Mouse (Mus musculus): ENCODE results near the gene Rnf181.
A peak's percentile ranks its signal among the peaks of the same experiment; 100 is the strongest.

Gene Rnf181

DNA sequence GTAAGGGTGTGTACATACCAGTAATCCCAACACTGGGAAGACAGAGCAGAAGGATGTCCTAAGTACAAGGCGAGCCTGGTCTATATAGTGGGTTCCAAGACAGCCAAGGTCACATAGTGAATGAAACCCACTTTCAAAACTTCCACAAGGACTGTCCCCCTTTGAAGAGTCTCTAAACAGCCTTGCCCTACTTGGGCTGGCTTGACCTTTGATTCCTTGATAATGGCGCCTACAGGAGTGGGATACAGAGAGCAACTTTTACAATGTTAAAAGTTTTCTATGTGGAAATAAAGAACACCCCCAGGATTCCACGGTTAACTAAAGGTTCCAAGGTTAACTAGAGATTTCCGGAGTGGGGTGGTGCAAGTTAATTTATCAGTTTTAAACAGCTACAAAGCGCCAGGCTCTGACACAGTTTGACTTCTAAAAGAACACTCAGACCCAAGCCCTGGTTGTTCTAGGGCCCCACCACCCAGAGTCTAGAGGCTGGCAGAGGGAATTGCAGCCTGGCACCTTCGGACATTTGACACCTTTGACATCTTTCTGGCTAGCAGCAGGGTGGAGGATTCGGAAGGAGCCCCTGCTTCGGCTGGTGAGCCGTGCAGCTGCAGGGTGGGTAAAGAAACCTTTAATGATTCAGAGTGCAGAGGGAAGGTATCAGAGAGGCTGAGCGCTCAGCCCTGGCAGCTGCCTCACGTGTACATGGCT is 6.7 kb downstream of the Rnf181 start:
- no peak for DNase-seq (ENCODE audit: low read depth)

DNA sequence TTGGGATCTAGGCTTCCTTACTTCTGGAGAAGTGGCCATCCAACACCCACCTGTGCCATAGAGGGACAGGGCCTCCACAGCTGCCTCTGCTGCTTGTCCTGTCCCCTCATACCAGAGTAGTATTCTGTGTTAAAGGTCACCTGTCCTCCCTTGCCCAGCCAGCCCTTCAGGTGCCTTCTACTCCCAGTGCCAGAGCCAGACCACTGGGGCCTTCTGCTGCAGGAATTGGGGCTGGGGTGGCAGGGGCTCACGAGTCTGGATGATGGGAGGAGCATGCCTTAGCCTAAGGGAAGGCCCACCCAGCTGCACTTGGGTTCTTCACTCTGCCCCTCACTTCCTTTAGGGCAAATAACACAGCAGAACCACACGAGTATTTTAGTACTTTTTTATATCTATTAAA is 7.4 kb downstream of the Rnf181 start:
- no peak for DNase-seq (ENCODE audit: low read depth)

DNA sequence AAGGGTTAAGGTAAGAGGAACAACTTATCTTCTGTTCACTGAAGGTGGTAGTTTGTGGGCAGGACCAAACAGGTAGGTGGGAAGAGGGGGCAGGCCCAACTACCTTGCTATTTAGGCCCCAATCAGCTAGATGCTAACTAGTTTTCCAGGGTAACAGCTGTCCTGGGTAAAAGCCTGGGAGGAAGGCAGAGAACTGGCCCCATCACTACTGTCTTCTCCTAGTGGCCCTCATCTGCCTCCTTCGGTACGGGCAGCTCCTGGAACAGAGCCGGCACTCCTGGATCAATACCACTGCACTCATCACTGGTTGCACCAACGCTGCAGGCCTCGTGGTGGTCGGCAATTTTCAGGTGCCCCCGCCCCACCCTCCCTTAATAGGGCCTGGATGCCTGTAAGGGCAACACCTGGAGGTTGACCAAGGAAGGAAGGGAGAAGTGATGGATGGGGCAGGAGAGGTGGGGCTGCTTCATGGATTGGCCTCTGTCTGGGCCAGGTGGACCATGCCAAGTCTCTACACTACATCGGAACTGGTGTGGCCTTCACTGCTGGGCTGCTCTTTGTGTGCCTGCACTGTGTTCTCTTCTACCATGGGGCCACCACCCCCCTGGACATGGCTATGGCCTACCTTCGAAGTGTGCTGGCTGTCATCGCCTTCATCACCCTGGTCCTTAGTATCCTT is 8.5 kb downstream of the Rnf181 start:
- no peak for DNase-seq (ENCODE audit: low read depth)

DNA sequence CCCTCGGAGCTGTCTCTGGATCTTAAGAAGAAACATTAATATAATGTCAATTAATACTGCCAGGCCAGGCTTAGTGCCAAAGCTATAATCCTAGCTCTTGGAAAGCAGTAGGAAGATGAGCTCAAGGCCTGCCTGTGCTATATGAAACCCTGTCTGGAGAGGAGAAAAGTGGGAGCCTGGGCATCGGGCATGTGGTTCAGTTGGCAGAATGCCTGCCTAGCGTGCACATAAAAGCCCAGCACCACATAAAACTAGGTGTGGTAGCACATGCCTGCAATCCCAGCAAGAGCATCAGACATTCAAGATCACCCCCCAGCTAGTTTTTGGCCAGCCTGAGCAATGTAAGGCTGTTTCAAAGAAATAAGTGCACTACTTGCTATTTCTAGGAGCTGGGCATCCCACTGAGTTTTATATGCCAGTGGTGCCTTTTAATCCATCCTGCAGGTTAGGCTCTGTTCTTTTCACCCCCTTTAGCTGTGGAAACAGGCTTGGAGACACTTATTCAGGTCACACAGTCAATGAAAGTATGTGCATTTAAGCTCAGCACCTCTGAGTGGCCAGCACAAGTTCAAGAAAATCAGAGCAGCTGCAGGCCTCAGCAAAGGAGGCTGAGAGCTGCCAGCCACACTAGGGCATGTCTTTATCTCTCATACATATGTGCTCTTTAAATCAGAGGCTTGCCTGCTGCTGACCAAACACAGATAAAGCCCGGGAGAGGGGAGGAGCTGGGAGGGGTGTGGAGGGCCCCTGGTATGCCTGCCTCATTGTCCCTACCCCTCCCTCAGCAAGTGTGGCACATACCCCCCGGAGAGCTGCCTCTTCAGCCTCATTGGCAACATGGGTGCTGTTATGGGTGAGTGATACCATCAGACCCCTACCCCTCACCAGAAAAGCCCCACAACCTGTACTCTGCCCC is 9.3 kb downstream of the Rnf181 start:
- DNase-seq (ENCODE audit: low read depth), result no peak

DNA sequence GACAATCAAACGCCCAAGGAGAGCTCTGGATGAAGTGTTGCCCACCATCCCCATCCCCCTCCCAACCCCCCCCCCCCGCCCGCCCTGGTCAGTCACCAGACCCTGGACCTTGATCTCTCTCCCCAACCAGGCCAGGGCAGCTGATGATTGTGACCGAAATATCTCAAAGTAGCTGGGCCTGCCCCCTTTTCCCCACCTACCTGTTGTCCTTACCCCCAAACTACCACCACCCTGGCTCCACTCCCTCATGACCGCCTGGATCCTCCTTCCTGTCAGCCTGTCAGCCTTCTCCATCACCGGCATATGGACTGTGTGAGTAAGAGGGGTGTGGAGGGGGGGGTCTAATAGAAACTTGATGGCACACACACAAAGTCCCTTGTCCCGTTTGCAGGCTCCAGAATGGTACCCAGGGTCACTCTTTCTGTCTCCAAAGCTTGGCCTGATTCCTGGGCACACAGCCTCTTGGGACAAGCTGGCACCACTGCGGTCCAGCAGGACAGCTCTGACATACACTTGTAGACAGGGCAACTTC is 10.7 kb downstream of the Rnf181 start:
- DNase-seq (ENCODE audit: low read depth), result no peak

DNA sequence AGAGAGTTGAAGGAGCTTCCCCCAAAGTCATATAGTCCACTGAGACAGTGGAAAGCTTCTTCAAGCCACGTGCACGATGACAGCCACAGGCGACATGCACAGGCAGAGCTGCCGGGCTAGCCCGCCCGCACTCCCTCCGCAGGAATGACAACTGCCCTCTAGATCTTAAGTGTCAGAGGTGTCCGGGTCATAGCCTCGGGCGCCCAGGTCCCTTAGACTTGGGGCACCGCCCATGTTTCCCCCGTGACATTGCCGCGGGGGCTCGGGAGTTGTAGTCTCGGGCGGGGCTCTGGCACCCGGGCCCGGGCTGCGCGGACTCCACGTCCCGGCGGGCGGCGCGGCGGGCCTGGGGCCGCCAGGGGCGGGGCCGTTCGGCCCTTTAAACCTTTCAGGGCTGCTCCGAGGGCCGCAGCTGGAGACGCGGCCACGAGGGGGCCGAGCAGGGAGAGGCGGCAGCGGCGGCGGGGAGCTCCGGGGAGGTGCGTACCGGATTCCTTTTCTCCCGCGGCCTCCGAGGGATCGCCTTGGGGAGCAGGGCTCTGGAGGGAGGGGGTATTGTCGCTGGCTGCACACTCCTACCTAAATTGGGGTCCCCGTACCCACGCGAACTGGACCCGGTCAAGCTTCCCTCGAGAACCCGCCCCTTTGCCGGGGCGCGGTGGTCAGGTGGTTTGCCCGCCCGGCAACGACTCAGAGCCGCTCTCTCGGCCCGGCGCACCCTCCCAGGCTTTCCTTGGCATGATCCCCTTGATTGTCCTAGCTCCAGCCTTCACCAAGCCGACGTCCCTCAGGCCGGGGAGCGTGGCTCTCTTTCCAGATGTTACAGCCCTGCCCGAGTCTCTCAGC is 11.5 kb downstream of the Rnf181 start, which contains the start of gene Tmem150a:
Tmem150a (plus strand) TSS at position 382 of the 846 bp plus-strand sequence.
- DNase-seq (ENCODE audit: low read depth), result peak; percentile 47

DNA sequence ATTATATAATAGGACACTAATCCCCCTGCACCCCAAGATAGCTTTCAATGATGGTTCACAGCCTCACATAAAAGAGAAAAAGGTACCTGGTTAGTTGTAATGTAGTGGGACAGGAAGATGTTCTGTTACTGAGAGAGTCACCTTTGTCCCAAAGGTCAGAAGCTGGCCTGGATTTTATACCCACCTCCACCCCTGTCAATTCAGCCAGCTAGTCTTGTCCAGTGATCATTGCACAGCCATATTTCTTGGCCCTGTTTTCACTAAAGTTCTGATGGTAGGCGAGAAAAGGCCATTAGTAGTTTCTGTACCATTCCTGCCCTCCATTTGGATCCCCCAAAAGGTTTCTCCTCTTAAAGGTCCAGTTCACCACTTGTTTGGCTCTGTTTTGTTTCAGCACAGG is 12.7 kb downstream of the Rnf181 start:
- DNase-seq (ENCODE audit: low read depth), result no peak

DNA sequence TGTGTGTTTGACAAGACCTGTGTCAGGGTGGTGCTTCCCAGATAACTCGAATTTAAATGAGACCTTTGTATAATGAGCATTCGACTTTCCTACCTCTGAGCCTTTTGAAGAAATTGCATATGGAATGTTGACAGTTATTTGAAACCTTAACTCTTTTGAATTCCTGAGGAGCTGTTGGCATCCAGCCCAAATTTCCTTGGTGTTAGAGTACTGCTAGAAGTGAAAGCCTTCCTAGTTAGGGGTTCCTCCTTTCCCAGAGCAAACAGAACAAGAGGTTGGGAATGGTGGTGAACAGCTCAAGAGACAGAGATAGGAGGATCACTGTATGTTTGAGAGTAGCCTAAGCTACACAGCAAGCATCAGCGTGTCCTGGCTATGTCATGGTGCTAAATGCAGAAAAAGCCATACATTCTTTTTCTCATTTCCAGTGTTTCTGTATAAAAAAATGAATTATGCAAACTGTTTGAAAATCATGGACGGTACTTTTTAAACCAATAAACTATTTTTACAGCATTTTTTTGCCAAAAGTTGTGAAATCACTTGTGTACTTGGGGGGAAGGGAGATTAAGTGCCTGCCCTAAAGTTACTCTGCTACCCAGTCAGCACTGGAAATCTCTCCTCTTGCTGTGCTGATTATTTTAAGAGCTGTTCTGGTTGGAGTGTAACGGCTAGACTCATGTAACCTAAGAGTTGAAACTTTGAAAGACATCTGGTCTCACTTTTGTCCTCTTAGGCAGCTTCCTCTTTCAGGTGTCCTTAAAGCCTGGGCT is 13.9 kb downstream of the Rnf181 start:
- no peak for DNase-seq (ENCODE audit: low read depth)

DNA sequence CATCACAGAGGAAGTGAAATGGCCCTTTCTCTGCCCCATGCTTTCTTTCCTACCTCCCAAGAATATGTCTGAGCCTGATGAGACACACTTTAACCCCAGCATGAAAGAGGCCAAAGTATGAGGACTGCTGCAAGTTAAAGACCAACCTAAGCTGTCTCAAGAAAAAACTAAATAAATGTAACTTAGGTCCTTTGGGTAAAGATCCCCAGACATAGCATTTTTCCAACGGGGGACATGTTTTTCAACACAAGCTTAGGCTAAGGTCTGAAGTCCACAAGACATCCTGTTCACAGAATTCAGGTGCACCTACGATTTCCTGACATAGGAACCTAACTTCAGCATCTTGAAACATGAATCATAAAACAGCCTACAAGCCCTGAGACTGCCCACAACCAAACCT is 16.5 kb downstream of the Rnf181 start:
- DNase-seq (ENCODE audit: low read depth), result no peak

DNA sequence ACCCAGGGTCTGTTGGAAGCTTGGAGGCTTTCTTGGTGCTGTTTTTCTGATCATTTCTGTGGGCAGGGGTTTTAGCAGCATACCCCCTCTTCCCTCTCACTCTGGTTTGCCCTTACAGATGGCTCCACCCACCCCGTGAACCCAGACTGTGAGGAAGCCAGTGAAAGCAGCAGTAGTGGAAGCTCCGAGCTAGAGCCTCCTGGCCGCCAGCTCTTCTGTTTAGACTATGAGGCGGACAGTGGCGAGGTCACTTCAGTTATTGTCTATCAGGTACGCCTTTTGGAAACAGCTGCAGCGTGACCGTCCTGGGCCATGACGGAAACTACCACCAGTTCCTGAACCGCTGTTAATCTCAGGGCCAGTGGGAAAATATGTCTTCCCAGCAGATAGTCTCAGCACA is 18.3 kb downstream of the Rnf181 start:
- DNase-seq (ENCODE audit: low read depth), result no peak

DNA sequence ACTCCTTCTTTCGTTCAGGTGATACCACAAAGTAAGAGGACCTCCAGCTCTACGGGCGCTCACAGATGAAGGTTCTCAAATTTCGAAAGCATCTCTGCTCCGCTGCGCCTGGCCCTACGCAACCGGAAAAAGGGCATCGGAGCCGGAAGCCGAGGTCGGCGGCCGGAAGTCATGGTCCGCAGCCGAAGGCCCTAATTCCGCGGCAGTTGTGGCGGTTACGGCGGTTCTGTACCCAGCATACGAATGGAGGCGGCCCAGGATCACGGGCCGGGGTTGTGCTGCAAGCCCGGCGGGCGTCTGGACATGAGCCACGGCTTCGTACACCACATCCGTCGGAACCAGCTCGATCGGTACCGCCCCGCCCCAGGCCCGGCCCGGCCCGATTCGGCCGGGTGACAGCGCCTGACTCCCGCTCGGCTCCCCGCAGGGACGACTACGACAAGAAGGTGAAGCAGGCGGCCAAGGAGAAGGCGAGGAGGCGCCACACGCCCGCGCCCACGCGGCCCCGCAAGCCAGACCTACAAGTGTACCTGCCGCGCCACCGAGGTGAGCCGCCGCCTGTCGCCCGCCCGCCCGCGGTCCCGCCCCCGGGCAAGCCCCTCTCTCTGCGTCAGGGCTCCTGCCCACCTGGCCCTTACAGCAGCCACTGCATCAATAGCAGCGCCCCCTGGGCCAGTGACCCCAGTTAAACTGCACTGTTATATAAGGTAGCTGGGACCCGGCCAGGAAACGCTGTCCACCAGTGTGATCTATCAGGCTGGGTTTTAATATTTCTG is 19.4 kb downstream of the Rnf181 start, which contains the start of gene 0610030E20Rik:
0610030E20Rik (plus strand) TSS at position 152 of the 776 bp plus-strand sequence.
- peak; percentile 80 for DNase-seq (ENCODE audit: low read depth)

DNA sequence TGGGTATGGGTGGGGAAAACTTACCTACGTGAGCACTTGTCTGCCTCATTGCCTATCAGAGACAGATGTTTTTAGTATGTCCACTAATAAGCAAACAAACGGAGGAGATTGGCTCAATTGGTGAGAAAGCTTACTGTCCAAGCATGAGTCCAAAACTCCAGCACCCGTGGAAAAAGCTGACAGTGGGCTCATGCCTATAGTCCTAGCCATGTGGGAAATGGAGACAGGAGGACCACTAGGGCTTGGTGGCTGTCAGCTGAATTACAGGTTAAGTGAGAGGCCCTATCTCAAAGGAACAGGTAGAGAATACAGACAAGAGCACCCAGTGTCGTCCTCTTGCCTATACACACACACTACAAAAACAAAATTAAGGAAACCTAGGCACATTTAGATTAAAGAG is 20.5 kb downstream of the Rnf181 start:
- DNase-seq (ENCODE audit: low read depth), result peak; percentile 34

DNA sequence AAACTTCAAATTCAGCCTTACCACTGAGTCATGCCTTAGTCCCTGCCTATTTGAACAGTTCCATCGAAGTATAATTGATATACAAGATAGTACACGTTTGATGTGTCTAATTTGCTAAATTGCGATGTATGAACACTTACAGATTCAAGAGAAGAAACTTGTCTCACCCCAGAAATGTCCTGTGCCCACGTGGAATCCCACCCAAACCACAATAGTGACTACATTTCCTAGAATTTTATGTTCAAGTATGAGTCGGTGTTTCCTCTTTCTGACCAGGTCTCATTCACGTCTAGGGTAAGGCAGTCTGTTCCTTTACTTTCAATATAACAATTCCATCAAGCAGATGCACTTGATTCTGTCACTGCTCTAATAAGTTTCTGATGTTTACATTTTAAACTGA is 21.1 kb downstream of the Rnf181 start:
- no peak for DNase-seq (ENCODE audit: low read depth)

DNA sequence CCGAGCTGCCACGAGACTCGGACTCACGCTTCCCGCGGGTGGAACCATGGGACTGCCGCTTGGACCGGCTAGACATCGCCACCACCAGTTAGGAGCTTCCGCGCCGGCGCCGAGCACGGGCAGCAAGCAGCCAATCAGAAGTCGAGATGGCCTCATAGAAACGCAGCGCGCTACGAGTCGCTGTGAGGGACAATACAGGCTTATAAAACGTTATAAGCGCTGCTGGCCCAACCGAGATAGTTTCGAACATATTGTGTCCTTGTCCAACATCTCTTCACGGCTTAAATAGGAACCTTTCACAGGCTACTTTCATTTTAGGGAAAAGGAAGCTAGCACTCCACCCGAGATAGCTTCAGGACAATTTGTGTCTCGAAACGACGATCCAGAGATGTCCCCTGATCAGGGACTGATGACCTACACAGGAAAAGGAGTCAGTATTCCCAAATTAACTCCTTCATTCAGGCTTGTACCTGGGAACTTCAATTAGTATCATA is 21.6 kb downstream of the Rnf181 start, which contains the start of gene Usp39:
Usp39 (minus strand) TSS at position 111 of the 494 bp plus-strand sequence.
- peak; percentile 94 for DNase-seq (ENCODE audit: low read depth)

DNA sequence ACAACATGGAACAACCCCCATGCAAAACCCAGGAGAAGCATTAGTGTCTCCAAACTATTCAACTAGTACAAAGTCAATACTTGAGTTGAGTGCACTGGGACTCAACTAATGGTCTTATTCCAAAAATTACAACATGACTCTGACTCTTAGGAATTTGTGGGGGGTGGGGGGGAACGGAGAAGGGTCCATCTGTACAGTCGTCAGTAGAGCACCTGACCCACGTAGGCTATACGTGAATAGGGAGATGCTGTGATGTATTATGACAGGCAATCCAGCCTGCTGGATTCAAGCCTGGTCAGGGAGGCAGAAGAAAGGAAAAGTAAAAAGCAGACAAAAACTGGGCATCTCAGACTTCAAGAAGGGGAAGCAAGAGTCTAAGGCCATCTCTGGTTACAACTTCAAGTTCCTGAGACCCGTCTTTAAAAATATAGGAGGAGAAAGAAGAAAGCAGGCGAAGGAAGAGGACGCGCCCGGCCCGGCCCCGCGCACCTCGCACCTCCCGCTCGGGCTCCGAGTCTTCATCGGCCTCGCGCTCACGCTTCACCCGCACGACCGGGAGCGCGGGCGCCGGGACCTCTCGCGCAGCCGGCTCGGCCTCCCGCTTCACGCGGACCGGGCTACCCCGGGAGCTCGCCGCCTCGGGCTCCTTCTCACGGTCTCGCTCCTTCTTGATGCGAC is 22.2 kb downstream of the Rnf181 start:
- DNase-seq (ENCODE audit: low read depth), result no peak

DNA sequence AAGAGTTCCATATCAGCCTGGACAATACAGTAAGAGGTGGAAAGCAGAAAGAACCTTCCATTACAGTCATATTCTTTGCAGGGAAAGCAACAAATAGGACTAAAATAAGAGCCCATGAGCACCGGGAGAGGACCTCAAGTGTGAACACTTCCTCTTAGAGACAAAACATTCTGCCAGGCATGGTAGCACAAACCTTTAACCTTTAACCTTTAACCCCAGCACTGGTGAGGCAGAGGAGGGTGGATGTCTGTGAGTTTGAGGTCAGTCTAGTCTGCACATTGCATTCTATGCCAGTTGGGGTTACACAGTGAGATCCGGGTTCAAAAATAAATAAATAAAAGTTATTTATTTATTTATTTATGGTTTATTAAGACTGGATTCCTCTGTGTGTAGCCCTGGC is 26.3 kb downstream of the Rnf181 start:
- DNase-seq (ENCODE audit: low read depth), result no peak

DNA sequence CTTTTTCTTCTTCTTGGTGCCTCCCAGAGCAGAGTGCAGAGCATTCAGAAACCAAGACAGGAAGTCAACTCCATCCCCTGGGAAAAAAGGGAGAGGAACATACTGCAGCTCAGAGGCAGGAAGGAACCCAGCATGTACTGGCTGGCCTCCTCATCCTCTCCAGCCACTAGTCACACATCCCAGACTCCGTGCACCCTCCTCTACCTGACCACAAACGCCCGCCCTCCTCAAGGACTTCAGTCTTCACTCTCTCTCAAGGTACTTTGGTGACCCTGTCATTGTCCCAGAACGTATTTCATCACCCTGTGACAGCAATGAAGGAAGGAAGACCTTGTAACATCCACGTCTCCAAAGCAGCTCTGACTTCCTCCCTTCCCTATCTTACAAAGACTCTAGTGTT is 33.6 kb downstream of the Rnf181 start:
- DNase-seq (ENCODE audit: low read depth), result no peak

DNA sequence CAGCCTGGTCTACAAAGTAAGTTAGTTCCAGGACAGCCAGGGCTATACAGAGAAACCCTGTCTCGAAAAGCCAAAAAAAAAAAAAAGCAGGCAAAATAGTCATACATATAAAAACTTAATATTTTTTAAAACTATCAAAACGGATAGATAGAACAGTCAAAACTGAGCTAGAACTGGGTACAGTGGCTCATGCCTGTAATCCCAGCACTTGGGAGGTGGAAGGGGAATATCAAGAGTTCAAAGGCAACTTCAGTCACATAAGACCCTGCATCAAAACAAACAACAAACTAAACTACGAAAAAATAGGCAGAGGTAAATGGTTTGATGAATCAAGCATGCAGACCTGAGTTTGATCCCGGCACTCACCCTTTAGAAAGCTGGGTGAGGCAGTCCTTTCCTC is 36.6 kb downstream of the Rnf181 start:
- DNase-seq (ENCODE audit: low read depth), result no peak

DNA sequence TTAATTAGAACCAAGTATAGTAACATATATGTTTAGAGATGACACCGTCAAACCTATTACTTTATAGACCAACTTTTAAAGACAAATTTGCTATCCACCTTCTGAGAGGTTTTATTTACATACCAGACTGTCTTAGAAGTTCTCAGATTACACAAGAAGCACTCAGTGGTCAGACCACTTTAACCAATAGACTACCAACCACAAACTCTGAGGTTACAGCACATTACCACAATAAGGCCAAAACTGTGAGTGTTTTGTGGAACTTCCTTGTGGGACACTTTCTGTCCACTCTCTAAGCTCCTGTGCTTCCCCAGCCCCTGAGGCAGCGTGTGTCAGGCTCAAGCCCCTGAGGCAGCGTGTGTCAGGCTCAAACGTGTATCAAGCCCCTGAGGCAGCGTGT is 37.7 kb downstream of the Rnf181 start:
- DNase-seq (ENCODE audit: low read depth), result no peak

All from naive thymus-derived CD4-positive, alpha-beta T cell, adult 2 months (primary cell).